Mouse (Mus musculus): Measurements from ENCODE around the gene Tubg2. TPM values are rescaled to one million over a fixed set of nuclear protein-coding genes. Genes with fewer than 3 reads are reported as not detected.

Gene Tubg2
- polyA plus RNA-seq, 1 experiment from 2014 or later: 3.1 TPM

DNA sequence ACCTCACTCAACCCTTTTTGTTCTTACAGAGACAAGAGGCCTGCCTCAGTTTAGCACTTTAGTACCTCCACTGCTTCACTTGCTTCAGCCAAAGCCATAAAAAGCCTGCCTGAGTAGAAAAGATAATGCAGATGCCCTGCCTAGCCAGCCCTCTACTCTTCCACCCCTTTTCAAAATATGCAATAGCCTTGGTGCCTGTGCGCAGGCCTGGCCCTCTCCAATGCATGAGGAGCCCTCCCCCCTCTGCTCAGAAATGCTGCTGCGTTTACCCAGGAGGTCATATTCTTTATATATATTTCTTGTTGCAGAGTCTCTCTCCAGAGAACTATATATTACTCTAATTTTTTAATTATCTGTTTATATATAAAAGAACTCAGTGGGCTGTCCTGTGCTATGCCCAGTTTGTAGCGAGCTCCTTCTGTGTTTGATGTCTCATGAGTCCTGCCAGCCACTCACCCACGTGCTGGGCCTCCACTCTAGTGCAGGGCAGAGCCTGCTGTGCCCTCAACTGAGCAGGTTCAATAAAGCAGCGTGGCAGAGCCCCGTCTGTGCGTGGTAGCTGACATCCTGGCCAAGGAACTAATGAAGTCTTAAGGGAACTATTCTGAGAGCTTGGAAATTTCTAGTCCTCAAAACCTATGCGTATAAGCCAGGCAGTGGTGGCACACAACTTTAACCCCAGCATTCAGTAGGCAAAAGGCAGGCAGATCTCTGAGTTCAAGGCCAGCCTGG, 34.6 kb downstream of the Tubg2 start:
- no peak for ATAC-seq (ENCODE audit: extremely low read depth, insufficient number of reproducible peaks, low FRiP score, low TSS enrichment)

GRCm38 (mm10) chr11:101190913-101191907, 35.5 kb downstream of the Tubg2 start:
- Histone ChIP-seq H3K36me3 (peaks cover 43% of the 10 kb centered on the region), H3K9me3 (no peaks in the 10 kb centered on the region), H3K4me3 (no peak overlapping the region), H3K27me3 (replicated peaks) (no peaks in the 10 kb centered on the region), H3K4me1 (peaks cover 53% of the 10 kb centered on the region), H3K4me2 (no peak overlapping the region), H3K27ac (replicated peaks) (peak overlapping the region; percentile 85), H3K9ac (peak overlapping the region; percentile 47; the same call in 1 of the 2 replicates)
- WGBS: 36% methylated on average over 17 of the region's 17 CpGs
- no peak for ATAC-seq (ENCODE audit: extremely low read depth, insufficient number of reproducible peaks, low FRiP score, low TSS enrichment)

More for the DNA sequence above, 34.6 kb downstream of the Tubg2 start:
- H3K36me3 ChIP-seq: peaks cover 34% of the 10 kb centered on the region
- H3K9ac ChIP-seq: peak overlapping the region; percentile 58
- WGBS: 48% methylated on average over 8 of the region's 8 CpGs
- H3K4me1 ChIP-seq: peaks cover 53% of the 10 kb centered on the region
- peak overlapping the region; percentile 85 for H3K27ac ChIP-seq (replicated peaks)
- no peaks in the 10 kb centered on the region for H3K9me3 ChIP-seq
- no peak overlapping the region for H3K4me3 ChIP-seq
- no peaks in the 10 kb centered on the region for H3K27me3 ChIP-seq (replicated peaks)
- peak overlapping the region; percentile 36 for H3K4me2 ChIP-seq

GRCm38 (mm10) chr11:101191919-101192470, 36.3 kb downstream of the Tubg2 start:
- no peaks in the 10 kb centered on the region for H3K27me3 ChIP-seq (replicated peaks)
- H3K9ac ChIP-seq: 0 out of 2 replicates have a peak overlapping the region, but pooled peaks have one; percentile 5
- peaks cover 45% of the 10 kb centered on the region for H3K36me3 ChIP-seq
- peak overlapping the region; percentile 85 for H3K27ac ChIP-seq (replicated peaks)
- 79% methylated on average over 4 of the region's 4 CpGs for WGBS
- H3K4me1 ChIP-seq: peaks cover 53% of the 10 kb centered on the region
- H3K9me3 ChIP-seq: no peaks in the 10 kb centered on the region
- no peak overlapping the region for H3K4me2 ChIP-seq
- no peak overlapping the region for H3K4me3 ChIP-seq
- ATAC-seq (ENCODE audit: extremely low read depth, insufficient number of reproducible peaks, low FRiP score, low TSS enrichment): no peak

GRCm38 (mm10) chr11:101192646-101193045, 36.9 kb downstream of the Tubg2 start:
- H3K9me3 ChIP-seq: no peaks in the 10 kb centered on the region
- peaks cover 53% of the 10 kb centered on the region for H3K4me1 ChIP-seq
- no peak overlapping the region for H3K9ac ChIP-seq
- no peak overlapping the region for H3K27ac ChIP-seq (replicated peaks)
- H3K4me3 ChIP-seq: no peak overlapping the region
- 85% methylated on average over 6 of the region's 6 CpGs for WGBS
- no peak for ATAC-seq (ENCODE audit: extremely low read depth, insufficient number of reproducible peaks, low FRiP score, low TSS enrichment)
- peaks cover 50% of the 10 kb centered on the region for H3K36me3 ChIP-seq
- H3K4me2 ChIP-seq: no peak overlapping the region
- no peaks in the 10 kb centered on the region for H3K27me3 ChIP-seq (replicated peaks)

DNA sequence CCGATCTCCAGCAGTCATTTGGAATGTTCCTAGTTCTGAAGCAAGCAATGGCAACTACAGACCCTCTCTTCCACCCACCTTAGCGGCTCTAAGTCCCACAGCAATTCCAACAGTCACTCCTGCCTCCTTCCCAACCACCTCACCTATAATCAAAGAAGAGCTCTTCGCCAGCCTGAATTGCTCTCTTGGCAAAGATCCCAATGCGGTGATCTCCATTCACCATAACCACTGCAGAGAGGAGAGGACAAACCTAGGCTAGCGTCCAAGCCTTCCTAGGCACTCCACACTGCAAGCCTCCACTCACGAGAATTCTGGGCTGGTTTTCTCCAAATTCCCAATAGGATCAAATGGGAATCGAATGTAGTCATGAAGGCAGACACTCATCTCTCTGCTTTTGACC, 37.4 kb downstream of the Tubg2 start:
- Histone ChIP-seq H3K9me3 (no peaks in the 10 kb centered on the region), H3K36me3 (peaks cover 54% of the 10 kb centered on the region), H3K4me1 (peaks cover 53% of the 10 kb centered on the region), H3K27me3 (replicated peaks) (no peaks in the 10 kb centered on the region), H3K4me3 (no peak overlapping the region), H3K9ac (no peak overlapping the region), H3K27ac (replicated peaks) (no peak overlapping the region), H3K4me2 (no peak overlapping the region)
- ATAC-seq (ENCODE audit: extremely low read depth, insufficient number of reproducible peaks, low FRiP score, low TSS enrichment): no peak
- 87% methylated on average over 7 of the region's 7 CpGs for WGBS

- Histone ChIP-seq H3K4me3 (no peak overlapping the region), H3K27ac (replicated peaks) (peak overlapping the region; percentile 33; the same call in 1 of the 2 replicates), H3K27me3 (replicated peaks) (no peaks in the 10 kb centered on the region), H3K9me3 (no peaks in the 10 kb centered on the region), H3K4me1 (peaks cover 45% of the 10 kb centered on the region), H3K36me3 (peaks cover 65% of the 10 kb centered on the region), H3K9ac (peak overlapping the region; percentile 50; the same call in 1 of the 2 replicates), H3K4me2 (no peak overlapping the region)
- no peak for ATAC-seq (ENCODE audit: extremely low read depth, insufficient number of reproducible peaks, low FRiP score, low TSS enrichment)
- WGBS: 27% methylated on average over 5 of the region's 5 CpGs
Observed at GRCm38 (mm10) chr11:101194137-101194536, 38.4 kb downstream of the Tubg2 start.

DNA sequence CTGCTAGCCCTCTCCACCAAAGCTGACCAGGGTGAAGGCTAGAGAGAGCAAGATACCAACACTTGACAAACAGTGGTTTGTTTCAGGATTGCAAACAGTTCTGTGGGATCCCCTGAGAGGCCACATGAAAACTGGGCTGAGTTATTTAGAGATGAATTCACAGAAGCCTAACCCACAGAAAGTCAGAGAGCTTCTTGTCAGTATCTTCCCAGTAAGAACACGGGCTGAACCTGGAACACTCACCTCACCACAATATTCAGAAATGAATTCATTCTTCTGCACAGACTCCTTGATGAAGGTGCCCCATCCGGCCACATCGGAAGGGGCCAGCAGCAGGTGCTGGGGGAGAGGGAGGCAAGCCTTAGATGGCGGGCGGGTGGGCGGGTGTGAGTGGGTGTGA, 38.9 kb downstream of the Tubg2 start:
- WGBS: 79% methylated on average over 6 of the region's 6 CpGs

DNA sequence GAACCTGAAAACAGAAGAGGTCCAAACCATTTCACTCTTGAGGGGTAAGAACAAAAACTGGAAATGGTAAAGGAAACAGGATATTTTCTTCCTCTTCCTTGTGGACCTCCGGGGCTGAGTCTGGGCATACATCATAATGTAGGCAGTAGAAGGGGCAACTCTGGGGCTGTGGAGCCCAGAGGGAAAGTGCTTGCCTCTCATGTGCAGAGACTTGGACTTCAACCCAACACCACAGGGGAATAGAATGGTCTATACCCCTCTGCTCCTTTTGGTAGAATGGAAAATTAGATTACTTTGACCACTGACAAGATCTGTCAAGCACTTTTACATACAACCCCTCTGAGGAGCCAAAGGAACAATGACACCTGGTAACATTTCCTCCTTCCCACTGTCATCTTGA, 39.4 kb downstream of the Tubg2 start:
- H3K4me3 ChIP-seq: no peak overlapping the region
- ATAC-seq (ENCODE audit: extremely low read depth, insufficient number of reproducible peaks, low FRiP score, low TSS enrichment): no peak
- H3K4me1 ChIP-seq: peaks cover 36% of the 10 kb centered on the region
- 81% methylated on average over 1 of the region's 1 CpGs for WGBS
- H3K4me2 ChIP-seq: no peak overlapping the region
- peaks cover 75% of the 10 kb centered on the region for H3K36me3 ChIP-seq
- no peak overlapping the region for H3K27ac ChIP-seq (replicated peaks)
- no peaks in the 10 kb centered on the region for H3K27me3 ChIP-seq (replicated peaks)
- H3K9me3 ChIP-seq: no peaks in the 10 kb centered on the region
- H3K9ac ChIP-seq: no peak overlapping the region

More for the DNA sequence above, 38.9 kb downstream of the Tubg2 start:
- 0 out of 2 replicates have a peak overlapping the region, but pooled peaks have one; percentile 15 for H3K9ac ChIP-seq
- no peak for ATAC-seq (ENCODE audit: extremely low read depth, insufficient number of reproducible peaks, low FRiP score, low TSS enrichment)
- H3K27ac ChIP-seq (replicated peaks): peak overlapping the region; percentile 33; the same call in 1 of the 2 replicates
- no peaks in the 10 kb centered on the region for H3K27me3 ChIP-seq (replicated peaks)
- no peak overlapping the region for H3K4me3 ChIP-seq
- H3K9me3 ChIP-seq: no peaks in the 10 kb centered on the region
- H3K4me2 ChIP-seq: no peak overlapping the region
- H3K36me3 ChIP-seq: peaks cover 70% of the 10 kb centered on the region
- H3K4me1 ChIP-seq: peaks cover 40% of the 10 kb centered on the region

- Histone ChIP-seq H3K36me3 (peaks cover 79% of the 10 kb centered on the region), H3K27me3 (replicated peaks) (no peaks in the 10 kb centered on the region), H3K9ac (no peak overlapping the region), H3K9me3 (no peaks in the 10 kb centered on the region), H3K4me1 (peaks cover 31% of the 10 kb centered on the region), H3K4me3 (no peak overlapping the region), H3K27ac (replicated peaks) (no peak overlapping the region), H3K4me2 (no peak overlapping the region)
- no peak for ATAC-seq (ENCODE audit: extremely low read depth, insufficient number of reproducible peaks, low FRiP score, low TSS enrichment)
- 83% methylated on average over 8 of the region's 8 CpGs for WGBS
Observed at GRCm38 (mm10) chr11:101195571-101195970, 39.9 kb downstream of the Tubg2 start.

- Histone ChIP-seq H3K4me2 (no peak overlapping the region), H3K27me3 (replicated peaks) (no peaks in the 10 kb centered on the region), H3K27ac (replicated peaks) (no peak overlapping the region), H3K4me3 (no peak overlapping the region), H3K9me3 (no peaks in the 10 kb centered on the region), H3K9ac (no peak overlapping the region), H3K4me1 (peaks cover 29% of the 10 kb centered on the region), H3K36me3 (peaks cover 82% of the 10 kb centered on the region)
- no peak for ATAC-seq (ENCODE audit: extremely low read depth, insufficient number of reproducible peaks, low FRiP score, low TSS enrichment)
- WGBS: 84% methylated on average over 8 of the region's 8 CpGs
Observed at GRCm38 (mm10) chr11:101196175-101196574, 40.5 kb downstream of the Tubg2 start.

DNA sequence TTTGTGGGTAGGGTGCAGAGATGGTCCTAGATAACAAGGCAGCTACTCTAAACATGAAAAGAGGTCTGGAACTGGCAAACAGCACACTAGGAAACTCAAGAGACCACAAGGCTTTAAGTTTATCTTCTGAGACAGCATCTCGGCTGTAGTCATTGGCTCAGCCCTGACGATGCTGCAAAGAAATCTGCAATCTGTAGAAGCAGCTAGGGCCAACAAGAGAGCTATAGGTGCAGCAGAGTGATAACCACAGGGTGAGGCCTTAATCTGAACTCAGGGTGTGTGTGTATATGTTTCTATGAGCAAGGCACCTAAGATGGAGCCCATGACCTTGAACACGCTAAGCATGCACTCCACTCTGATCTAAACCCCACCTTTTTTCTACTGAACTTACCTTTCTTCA, 43.8 kb downstream of the Tubg2 start:
- Histone ChIP-seq H3K27me3 (replicated peaks) (no peaks in the 10 kb centered on the region), H3K4me2 (no peak overlapping the region), H3K36me3 (peaks cover 83% of the 10 kb centered on the region), H3K9ac (no peak overlapping the region), H3K27ac (replicated peaks) (no peak overlapping the region), H3K9me3 (no peaks in the 10 kb centered on the region), H3K4me3 (no peak overlapping the region), H3K4me1 (peaks cover 7% of the 10 kb centered on the region)
- 81% methylated on average over 3 of the region's 3 CpGs for WGBS
- ATAC-seq (ENCODE audit: extremely low read depth, insufficient number of reproducible peaks, low FRiP score, low TSS enrichment): no peak
